Mouse (Mus musculus): ENCODE results near the gene Nol3.
A peak's percentile ranks its signal among the peaks of the same experiment; 100 is the strongest.
"Not testable (repeated sequence)": the region's sequence is repeated elsewhere in the genome, so short reads cannot be mapped to it uniquely, and the experiment has no call there.

Nol3 gene

GRCm38 (mm10) chr8:105288958-105289732 lies 13.2 kb downstream of the Nol3 start:
- DNase-seq (ENCODE audit: low read depth, low spot score) = peak; percentile 95

DNA sequence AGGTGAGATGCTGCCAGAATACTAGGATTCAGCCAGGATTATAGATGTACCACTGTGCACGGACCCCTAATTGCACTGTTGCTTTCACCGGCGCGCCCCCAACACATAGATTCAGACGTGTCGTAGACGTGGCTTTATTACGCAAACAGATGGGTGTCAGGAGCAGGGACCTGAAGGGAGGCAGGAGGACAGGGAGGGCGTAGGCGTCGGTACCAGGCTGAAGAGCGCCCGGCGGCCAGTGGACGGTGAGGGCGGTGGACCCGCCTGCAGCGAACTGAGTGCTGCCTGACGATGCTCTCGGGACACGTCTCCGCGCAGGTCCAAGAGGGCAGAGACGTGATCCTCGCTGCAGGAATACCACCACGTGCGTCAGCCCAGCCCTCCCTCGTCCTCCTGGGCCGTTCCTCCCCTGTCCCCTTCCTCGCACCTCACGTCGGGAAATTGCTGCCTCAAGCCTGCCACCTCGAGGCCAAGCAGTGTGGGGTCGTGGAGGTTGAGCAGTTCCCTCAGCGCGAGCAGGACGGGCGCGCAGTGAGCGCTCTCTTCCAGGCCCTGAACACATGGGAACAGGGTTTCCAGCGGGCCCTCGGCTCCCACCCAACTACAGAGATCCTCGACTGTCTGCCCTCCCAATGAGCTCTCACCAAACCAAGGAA lies 14.0 kb downstream of the Nol3 start, which contains the start of gene 4931428F04Rik:
4931428F04Rik (minus strand) TSS at position 60 of the 656 bp plus-strand sequence.
- DNase-seq (ENCODE audit: low read depth, low spot score) = no peak

DNA sequence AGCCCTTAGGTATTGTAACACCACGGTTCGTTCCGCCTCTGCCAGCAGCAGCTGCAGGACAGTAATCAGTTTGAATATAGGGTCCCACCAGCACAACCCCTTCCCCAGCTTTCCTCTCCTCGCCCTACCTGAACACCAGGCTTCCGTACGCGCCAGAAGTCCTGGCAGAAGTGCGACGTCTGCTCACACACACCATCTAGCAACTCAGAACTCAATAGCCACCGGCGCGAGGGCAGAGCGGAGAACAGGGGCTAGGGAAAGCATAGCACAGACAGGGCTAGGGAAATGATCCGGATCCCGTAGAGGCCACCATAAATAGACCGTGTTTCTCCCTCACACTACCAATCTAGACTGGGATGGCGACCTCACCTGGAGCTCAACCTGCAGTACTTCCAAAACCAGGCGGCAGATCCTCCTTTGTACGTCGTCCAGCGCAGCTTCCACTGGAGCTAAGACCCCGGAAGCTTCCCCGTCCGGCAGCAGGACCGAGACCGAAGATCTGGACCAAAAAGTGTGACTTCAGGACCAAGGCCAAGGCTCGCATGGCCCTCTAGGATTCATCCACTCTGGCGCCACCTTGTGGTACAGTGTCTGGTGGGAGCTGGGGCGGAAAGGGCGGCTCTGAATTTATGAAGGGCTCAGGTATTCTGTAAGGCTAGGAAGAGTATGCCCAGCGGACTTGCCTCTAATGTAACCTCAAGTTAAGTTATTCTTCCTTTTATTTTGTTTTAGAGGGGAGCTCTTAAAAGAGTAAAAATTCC lies 14.8 kb downstream of the Nol3 start:
- peak; percentile 87 for DNase-seq (ENCODE audit: low read depth, low spot score)

DNA sequence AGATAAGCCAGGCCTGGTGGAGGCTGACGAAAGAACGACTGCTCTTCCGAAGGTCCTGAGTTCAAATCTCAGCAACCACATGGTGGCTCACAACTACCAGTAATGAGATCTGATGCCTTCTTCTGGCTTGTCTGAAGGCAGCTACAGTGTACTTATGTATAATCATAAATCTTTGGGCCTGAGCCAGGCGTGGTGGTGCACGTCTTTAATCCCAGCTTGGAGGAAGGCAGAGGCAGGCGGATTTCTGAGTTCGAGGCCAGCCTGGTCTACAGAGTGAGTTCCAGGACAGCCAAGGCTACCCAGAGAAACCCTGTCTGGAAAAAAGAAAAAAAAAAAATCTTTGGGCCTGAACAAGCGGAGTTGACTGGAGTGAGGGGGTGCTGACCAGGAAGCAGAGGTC lies 15.4 kb downstream of the Nol3 start:
- not testable (repeated sequence) for DNase-seq (ENCODE audit: low read depth, low spot score)

- DNase-seq (ENCODE audit: low read depth, low spot score) = not testable (repeated sequence)
Measured at GRCm38 (mm10) chr8:105291802-105292201, 15.9 kb downstream of the Nol3 start.

DNA sequence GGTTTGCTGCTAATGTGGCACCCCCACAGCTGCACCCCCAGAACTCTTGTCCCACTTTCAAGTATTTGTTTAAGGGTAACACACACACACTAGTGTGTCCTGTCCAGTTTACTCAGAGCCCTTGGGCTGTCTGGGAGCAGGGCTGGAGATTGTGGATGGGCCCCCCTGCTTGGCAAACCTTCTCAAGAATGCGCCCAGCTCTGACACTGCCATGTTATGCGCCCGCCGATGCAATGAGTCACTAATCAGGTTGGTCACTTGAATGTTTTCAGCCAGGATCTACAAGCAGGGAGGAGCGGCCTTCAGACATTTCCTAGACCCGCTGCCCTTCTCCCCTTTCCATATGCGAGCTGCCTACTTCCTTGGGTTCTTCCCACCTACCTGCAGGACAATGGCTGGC lies 16.5 kb downstream of the Nol3 start:
- DNase-seq (ENCODE audit: low read depth, low spot score) = no peak

GRCm38 (mm10) chr8:105293405-105293804 lies 17.5 kb downstream of the Nol3 start:
- no peak for DNase-seq (ENCODE audit: low read depth, low spot score)

DNA sequence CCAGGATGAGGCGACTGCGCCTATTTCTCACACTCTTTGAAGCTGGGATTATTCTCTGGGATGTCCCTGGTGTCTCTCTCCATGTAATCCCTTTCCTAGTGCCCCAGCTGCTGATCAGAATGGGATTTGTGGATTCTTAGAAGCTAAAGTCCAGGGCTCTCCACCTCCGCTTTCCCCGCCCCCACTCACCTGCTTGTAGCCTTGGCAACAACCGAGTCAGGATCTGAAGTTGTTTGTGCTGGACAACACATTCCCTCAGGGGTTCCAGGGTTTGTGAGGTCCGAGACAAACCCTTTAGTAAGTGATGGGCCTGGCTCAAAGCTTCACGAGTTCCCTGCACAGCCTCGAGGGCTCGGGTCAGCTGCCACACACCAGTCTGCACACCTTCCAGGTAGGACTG lies 18.8 kb downstream of the Nol3 start:
- no peak for DNase-seq (ENCODE audit: low read depth, low spot score)

DNA sequence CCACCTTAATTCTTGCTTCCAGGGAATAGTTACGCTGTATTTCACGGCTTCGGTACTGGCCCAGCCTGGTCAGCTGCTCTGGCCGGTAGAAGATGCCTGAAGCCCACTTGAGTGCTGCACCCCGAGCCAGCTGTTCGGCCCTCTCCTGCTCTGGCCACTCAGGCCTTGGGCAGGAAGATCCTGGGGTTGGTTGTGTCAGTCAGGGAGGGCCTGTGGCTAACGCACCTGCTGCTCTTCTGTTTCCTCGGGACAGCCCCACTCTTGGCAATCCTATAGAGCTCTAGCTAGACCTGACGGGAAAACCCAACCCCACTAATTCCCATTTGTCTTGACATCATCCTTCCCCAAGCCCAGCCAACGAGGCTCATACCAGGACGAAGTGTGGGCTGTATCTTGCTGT lies 19.3 kb downstream of the Nol3 start:
- DNase-seq (ENCODE audit: low read depth, low spot score) = no peak

DNA sequence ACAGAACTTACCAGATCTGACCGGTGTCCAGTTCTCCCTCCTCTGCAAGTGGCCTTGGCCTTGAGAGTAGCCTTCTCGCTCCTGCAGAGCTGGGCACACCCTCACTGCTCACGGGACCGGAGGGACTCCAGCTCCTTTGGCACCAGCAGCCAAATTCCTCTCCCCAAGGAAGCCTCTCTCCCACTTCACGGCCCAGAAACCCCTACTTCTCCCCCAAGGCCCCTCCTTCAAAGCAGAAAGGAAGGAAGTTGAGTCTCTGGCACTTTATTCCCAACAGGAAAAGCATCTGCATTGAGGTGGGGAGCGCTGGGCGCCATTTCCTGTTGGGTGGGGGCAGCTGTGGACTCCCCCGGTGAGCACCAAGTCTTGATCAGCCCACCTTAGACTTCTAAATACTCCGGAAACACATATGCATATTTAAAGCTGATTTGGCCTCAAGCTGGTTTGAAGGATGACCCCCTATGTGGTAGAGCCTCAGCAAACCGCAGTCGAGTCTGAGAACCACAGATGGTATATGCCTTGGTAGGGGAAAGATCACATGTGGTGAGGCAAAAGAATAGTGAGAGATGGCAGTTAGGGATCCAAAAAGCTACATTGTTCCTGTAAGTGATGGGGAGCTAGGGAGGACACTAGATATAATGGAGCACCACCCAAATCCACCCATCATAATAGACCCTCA lies 20.1 kb downstream of the Nol3 start, which contains the start of gene Exoc3l:
Exoc3l (minus strand) TSS at position 207 of the 679 bp plus-strand sequence.
- DNase-seq (ENCODE audit: low read depth, low spot score) = no peak

GRCm38 (mm10) chr8:105297511-105298192 lies 21.7 kb downstream of the Nol3 start, which contains the start of gene E2f4:
TSS of gene E2f4 (plus strand) at chr8:105297663.
- peak; percentile 81 for DNase-seq (ENCODE audit: low read depth, low spot score)

GRCm38 (mm10) chr8:105298351-105299252 lies 22.7 kb downstream of the Nol3 start:
- no peak for DNase-seq (ENCODE audit: low read depth, low spot score)

- no peak for DNase-seq (ENCODE audit: low read depth, low spot score)
Measured at GRCm38 (mm10) chr8:105299962-105300361, 24.0 kb downstream of the Nol3 start.

DNA sequence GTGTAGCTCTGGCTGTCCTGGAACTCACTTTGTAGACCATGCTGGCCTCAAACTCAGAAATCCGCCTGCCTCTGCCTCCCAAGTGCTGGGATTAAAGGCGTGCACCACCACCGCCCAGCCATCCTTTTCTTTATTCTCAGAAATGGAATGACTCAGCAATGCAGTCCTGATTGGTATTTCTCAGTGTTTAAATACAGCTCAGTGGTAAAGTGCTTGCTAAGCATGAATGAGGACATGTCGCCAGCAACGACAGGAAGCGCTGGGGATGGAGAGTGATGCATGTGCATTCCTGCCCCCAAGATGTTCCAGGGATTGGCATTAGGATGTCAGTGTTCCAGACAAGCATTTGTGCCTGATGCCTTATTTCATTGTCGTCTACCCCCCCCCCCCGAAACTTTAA lies 27.5 kb downstream of the Nol3 start:
- DNase-seq (ENCODE audit: low read depth, low spot score) = no peak

GRCm38 (mm10) chr8:105303874-105304273 lies 27.9 kb downstream of the Nol3 start:
- DNase-seq (ENCODE audit: low read depth, low spot score) = no peak

- no peak for DNase-seq (ENCODE audit: low read depth, low spot score)
Measured at GRCm38 (mm10) chr8:105304325-105305210, 28.6 kb downstream of the Nol3 start.

- no peak for DNase-seq (ENCODE audit: low read depth, low spot score)
Measured at GRCm38 (mm10) chr8:105305211-105306145, 29.5 kb downstream of the Nol3 start, which contains the start of gene Elmo3. TSS of gene Elmo3 (plus strand) at chr8:105305601.

All from embryo, embryonic 11.5 days (tissue).